ENCODE assay signal across 8 mouse cellular contexts in the genomic region with DNA sequence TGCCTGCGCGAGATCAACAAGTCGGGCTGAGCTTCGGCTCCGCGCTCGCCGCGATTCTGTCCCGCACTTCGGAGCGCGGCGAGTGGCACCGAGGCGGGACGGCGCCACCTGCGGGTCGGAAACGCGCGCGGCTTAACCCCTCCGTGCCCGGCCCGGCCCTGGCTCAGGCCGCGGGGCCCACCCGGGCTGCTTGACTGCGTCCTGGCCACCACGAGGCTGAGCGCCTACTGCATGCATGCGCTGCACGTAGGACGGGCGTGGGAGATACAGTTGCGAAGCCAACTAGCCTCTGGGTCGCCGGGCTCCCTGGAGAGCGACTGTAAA. TPM values are rescaled to one million over a fixed set of nuclear protein-coding genes. Genes with fewer than 3 reads are reported as not detected.
A peak's percentile ranks its signal among the peaks of the same experiment; 100 is the strongest.
DNase-seq lines count a peak whose midpoint lies in the region; ATAC-seq and TF ChIP-seq lines count a peak whose summit lies in the region.

A gene (minus strand): TSS at position 80 of the 324 bp plus-strand sequence.

- under 1% methylated on average over 41 of the region's 41 CpGs for WGBS in embryonic facial prominence, embryonic 13.5 days
- 1% methylated on average over 41 of the region's 41 CpGs for WGBS in heart, adult 2 months
- 1% methylated on average over 41 of the region's 41 CpGs for WGBS in kidney, adult 2 months
- WGBS in limb, embryonic 12.5 days: under 1% methylated on average over 32 of the region's 41 CpGs
- under 1% methylated on average over 41 of the region's 41 CpGs for WGBS in midbrain, embryonic 15.5 days
- WGBS in spleen, adult 2 months: 1% methylated on average over 41 of the region's 41 CpGs

- ATAC-seq in embryonic facial prominence, embryonic 13.5 days (ENCODE audit: insufficient number of reproducible peaks, insufficient read depth, low FRiP score, low TSS enrichment, low read depth): no peak
- peak; percentile 43; the same call in 1 of the 2 replicates for ATAC-seq in limb, embryonic 12.5 days (ENCODE audit: insufficient number of reproducible peaks, insufficient read depth, low FRiP score, low TSS enrichment, low read depth)
- peak; percentile 85 for ATAC-seq in midbrain, embryonic 15.5 days (replicated peaks)
- no peak for ATAC-seq in activated CD4-positive, CD25-positive, alpha-beta regulatory T cell, adult 4 months

- H3K79me2 ChIP-seq in heart, adult 2 months (replicated peaks; ENCODE audit: control insufficient read depth, insufficient read depth, low read length): no peaks in the 10 kb centered on the region

- TF ChIP-seq CTCF in heart, adult 2 months (IDR thresholded peaks at IDR 0.05): peak; percentile 80
- peak; percentile 54 for TF ChIP-seq CTCF in kidney, adult 2 months (conservative IDR thresholded peaks at IDR 0.05; ENCODE audit: insufficient read depth, insufficient read length, low read depth, low read length)
- peak; percentile 46; the same call in 1 of the 2 replicates for TF ChIP-seq CTCF in spleen, adult 2 months (IDR thresholded peaks at IDR 0.05; ENCODE audit: extremely low read depth, insufficient read depth, insufficient read length, insufficient replicate concordance)

- TF ChIP-seq EP300 in heart, adult 2 months (IDR thresholded peaks at IDR 0.05; ENCODE audit: insufficient read depth, low read depth, low read length): 0 out of 2 replicates have a peak, but pooled peaks have one; percentile 6

- intact Hi-C loops in heart, adult 2 months (cut with DNase I): loop anchor here (2.0 kb wide), 1 partner anchor 23 kb away; no protein-coding TSS in a partner anchor

- H3K27me3 ChIP-seq in embryonic facial prominence, embryonic 13.5 days: peaks cover 65% of the 10 kb centered on the region
- H3K27me3 ChIP-seq in heart, adult 2 months (ENCODE audit: control insufficient read depth, insufficient read depth, low read length): no peaks in the 10 kb centered on the region
- no peaks in the 10 kb centered on the region; the same call in 1 of the 2 replicates for H3K27me3 ChIP-seq in kidney, adult 2 months (replicated peaks; ENCODE audit: control insufficient read depth, insufficient read depth, low read length)
- H3K27me3 ChIP-seq in limb, embryonic 12.5 days: peaks cover 76% of the 10 kb centered on the region
- peaks cover 15% of the 10 kb centered on the region for H3K27me3 ChIP-seq in midbrain, embryonic 15.5 days (replicated peaks)
- H3K27me3 ChIP-seq in spleen, adult 2 months (ENCODE audit: control insufficient read depth, insufficient read depth, low read length): peaks cover 7% of the 10 kb centered on the region; the same call in 1 of the 2 replicates

- H3K4me3 ChIP-seq in embryonic facial prominence, embryonic 13.5 days: peak within 1 kb of the TSS; percentile 61
- H3K4me3 ChIP-seq in heart, adult 2 months: peak within 1 kb of the TSS; percentile 64
- peak within 1 kb of the TSS; percentile 36 for H3K4me3 ChIP-seq in kidney, adult 2 months (ENCODE audit: insufficient read depth, low read depth, low read length)
- H3K4me3 ChIP-seq in limb, embryonic 12.5 days (replicated peaks): peak within 1 kb of the TSS; percentile 55
- peak within 1 kb of the TSS; percentile 63 for H3K4me3 ChIP-seq in midbrain, embryonic 15.5 days
- H3K4me3 ChIP-seq in spleen, adult 2 months (ENCODE audit: extremely low read depth, insufficient read depth, insufficient read length): peak within 1 kb of the TSS; percentile 36; the same call in 1 of the 2 replicates

- no peaks in the 10 kb centered on the region for H3K36me3 ChIP-seq in embryonic facial prominence, embryonic 13.5 days
- peaks cover 3% of the 10 kb centered on the region; the same call in 1 of the 2 replicates for H3K36me3 ChIP-seq in heart, adult 2 months (ENCODE audit: control insufficient read depth, insufficient read depth, low read length)
- no peaks in the 10 kb centered on the region for H3K36me3 ChIP-seq in kidney, adult 2 months (ENCODE audit: control insufficient read depth, insufficient read depth, low read length)
- no peaks in the 10 kb centered on the region for H3K36me3 ChIP-seq in limb, embryonic 12.5 days
- no peaks in the 10 kb centered on the region for H3K36me3 ChIP-seq in midbrain, embryonic 15.5 days (replicated peaks)
- no peaks in the 10 kb centered on the region for H3K36me3 ChIP-seq in spleen, adult 2 months (ENCODE audit: control insufficient read depth, insufficient read depth, low read length)

- peaks cover 28% of the 10 kb centered on the region for H3K4me1 ChIP-seq in embryonic facial prominence, embryonic 13.5 days
- H3K4me1 ChIP-seq in heart, adult 2 months (ENCODE audit: control insufficient read depth, insufficient read depth, low read length): peaks cover 16% of the 10 kb centered on the region
- H3K4me1 ChIP-seq in kidney, adult 2 months (ENCODE audit: control insufficient read depth, insufficient read depth, low read length): no peaks in the 10 kb centered on the region
- H3K4me1 ChIP-seq in limb, embryonic 12.5 days (replicated peaks): peaks cover 26% of the 10 kb centered on the region
- peaks cover 45% of the 10 kb centered on the region for H3K4me1 ChIP-seq in midbrain, embryonic 15.5 days
- H3K4me1 ChIP-seq in spleen, adult 2 months (ENCODE audit: control insufficient read depth, insufficient read depth, insufficient read length): peaks cover 12% of the 10 kb centered on the region

- H3K27ac ChIP-seq in embryonic facial prominence, embryonic 13.5 days: no peak within 1 kb of the TSS
- peak within 1 kb of the TSS; percentile 81 for H3K27ac ChIP-seq in heart, adult 2 months
- H3K27ac ChIP-seq in kidney, adult 2 months (ENCODE audit: insufficient read depth, low read depth, low read length): peak within 1 kb of the TSS; percentile 10; the same call in 1 of the 2 replicates
- H3K27ac ChIP-seq in limb, embryonic 12.5 days: no peak within 1 kb of the TSS
- H3K27ac ChIP-seq in midbrain, embryonic 15.5 days: peak within 1 kb of the TSS; percentile 62; the same call in 1 of the 2 replicates
- no peak within 1 kb of the TSS for H3K27ac ChIP-seq in spleen, adult 2 months (ENCODE audit: insufficient read depth, low read length)

- no peak for TF ChIP-seq POLR2A in heart, adult 2 months (IDR thresholded peaks at IDR 0.05; ENCODE audit: insufficient read depth, low read depth, low read length)
- TF ChIP-seq POLR2A in kidney, adult 2 months (IDR thresholded peaks at IDR 0.05; ENCODE audit: low read depth, low read length): no peak
- TF ChIP-seq POLR2A in spleen, adult 2 months (IDR thresholded peaks at IDR 0.05; ENCODE audit: low read depth, low read length): no peak

- H3K9ac ChIP-seq in embryonic facial prominence, embryonic 13.5 days: peak within 1 kb of the TSS; percentile 67
- peak within 1 kb of the TSS; percentile 69 for H3K9ac ChIP-seq in heart, adult 2 months (ENCODE audit: low read depth, low read length)
- peak within 1 kb of the TSS; percentile 45 for H3K9ac ChIP-seq in limb, embryonic 12.5 days (replicated peaks)
- H3K9ac ChIP-seq in midbrain, embryonic 15.5 days: peak within 1 kb of the TSS; percentile 63

- DNase-seq in adrenal gland, postnatal 4 days (ENCODE audit: low spot score in 2 of 2): peak; percentile 46 to 51
- DNase-seq in heart, adult 2 months: peak; percentile 81 to 87
- peak; percentile 70 for DNase-seq in kidney, adult 2 months
- peak in 1 of 2 experiments; percentile 49 for DNase-seq in spleen, adult 2 months (ENCODE audit: low read depth in 1 of 2, low spot score in 2 of 2)

- peak within 1 kb of the TSS; percentile 85 for H3K4me2 ChIP-seq in embryonic facial prominence, embryonic 13.5 days
- peak within 1 kb of the TSS; percentile 82 for H3K4me2 ChIP-seq in limb, embryonic 12.5 days
- H3K4me2 ChIP-seq in midbrain, embryonic 15.5 days: peak within 1 kb of the TSS; percentile 71

- no peaks in the 10 kb centered on the region for H3K9me3 ChIP-seq in embryonic facial prominence, embryonic 13.5 days
- H3K9me3 ChIP-seq in limb, embryonic 12.5 days: no peaks in the 10 kb centered on the region
- H3K9me3 ChIP-seq in midbrain, embryonic 15.5 days: no peaks in the 10 kb centered on the region

RNA-seq across cellular contexts. Expression of the gene that starts here (rescaled TPM):
- 10 to 100 TPM; 15.8 to 17.0 TPM for total RNA-seq in adrenal gland, postnatal 4 days (2021)
- 1.1 and 1.2 TPM in 2 replicates for polyA plus RNA-seq in embryonic facial prominence, embryonic 13.5 days (2015; fragmentation: Nextera tagmentation; extraction: Ambion mirVana)
- total RNA-seq in heart, adult 2 months (2021): 10 to 100 TPM; 32.8 to 38.8 TPM
- 17.2 and 19.2 TPM in 2 replicates for polyA plus RNA-seq in heart, adult 2 months (2012; rRNA removed)
- polyA plus RNA-seq in kidney, adult 2 months (2012; rRNA removed): 2.9 and 4.0 TPM in 2 replicates
- polyA plus RNA-seq in limb, embryonic 12.5 days (2016; fragmentation: Nextera tagmentation; extraction: Ambion mirVana): 0.38 and 0.44 TPM in 2 replicates
- polyA plus RNA-seq in midbrain, embryonic 15.5 days (2015; fragmentation: Nextera tagmentation; extraction: Ambion mirVana): 3.3 and 3.5 TPM in 2 replicates
- 1.3 and 1.7 TPM in 2 replicates for polyA plus RNA-seq in spleen, adult 2 months (2012; rRNA removed)
- under 1 TPM; 0.61 to 0.96 TPM for polyA plus RNA-seq in activated CD4-positive, CD25-positive, alpha-beta regulatory T cell, adult 4 months (2017; shearing (Covaris generic))

Comparison
In these comparisons a context has a peak if more than half of its experiments do, and no peak if none do; other contexts are left out.
1. Peak in ATAC-seq, H3K4me3 ChIP-seq, H3K9ac ChIP-seq and H3K4me2 ChIP-seq in limb, embryonic 12.5 days; RNA of the gene not detected or under 1 TPM.
2. H3K27ac ChIP-seq: peak in heart, adult 2 months (single experiment), kidney, adult 2 months (single experiment) and midbrain, embryonic 15.5 days (single experiment); none in embryonic facial prominence, embryonic 13.5 days (single experiment), limb, embryonic 12.5 days (single experiment) and spleen, adult 2 months (single experiment).
3. Peak in every context shown above with its lines, with median percentiles within 50 percentile points of each other: H3K4me2 ChIP-seq, H3K4me3 ChIP-seq, H3K9ac ChIP-seq and CTCF ChIP-seq.